Mouse (Mus musculus) ovary, postnatal 36 days (tissue): ENCODE results near the gene Smim12.

ENCODE experiments used
- DNase-seq: peaks from one replicate; pipeline ENCODE4 v3.0.0; 2022; ENCODE audit warnings: low spot score, mixed read lengths

The Smim12 gene

DNA sequence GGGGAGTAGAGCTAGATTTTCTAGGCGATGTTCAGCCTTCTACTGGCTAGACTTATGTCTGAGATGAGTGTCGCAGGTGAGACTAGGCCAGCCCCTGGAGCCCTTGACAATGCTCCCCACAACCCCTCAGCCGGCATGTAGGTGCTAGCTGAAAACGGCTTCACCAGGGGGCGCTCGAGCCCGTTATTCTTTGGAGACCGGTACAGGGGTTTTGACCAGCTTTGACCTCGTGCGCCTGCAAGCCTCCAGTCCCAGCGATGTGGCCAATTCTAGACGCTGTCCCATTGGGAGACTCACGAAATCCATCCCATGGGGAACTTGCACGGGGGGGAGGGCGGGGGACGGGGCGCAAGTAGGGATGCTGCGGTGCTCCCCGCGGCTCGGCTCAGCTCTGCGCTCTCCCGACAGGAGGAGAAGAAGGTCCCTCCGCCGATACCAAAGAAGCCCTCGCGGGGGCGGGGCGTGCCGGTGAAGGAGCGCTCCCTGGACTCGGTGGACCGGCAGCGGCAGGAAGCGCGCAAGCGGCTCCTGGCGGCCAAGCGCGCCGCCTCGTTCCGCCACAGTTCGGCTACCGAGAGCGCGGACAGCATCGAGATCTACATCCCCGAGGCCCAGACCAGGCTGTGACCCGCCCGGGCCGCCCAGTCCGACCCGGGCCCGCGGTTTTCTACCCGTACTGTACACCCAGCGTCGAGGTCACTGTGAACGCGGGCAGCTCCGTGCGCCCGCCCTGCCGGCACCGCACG, 7.7 kb upstream of the Smim12 start:
- DNase-seq, result peak; percentile 82

DNA sequence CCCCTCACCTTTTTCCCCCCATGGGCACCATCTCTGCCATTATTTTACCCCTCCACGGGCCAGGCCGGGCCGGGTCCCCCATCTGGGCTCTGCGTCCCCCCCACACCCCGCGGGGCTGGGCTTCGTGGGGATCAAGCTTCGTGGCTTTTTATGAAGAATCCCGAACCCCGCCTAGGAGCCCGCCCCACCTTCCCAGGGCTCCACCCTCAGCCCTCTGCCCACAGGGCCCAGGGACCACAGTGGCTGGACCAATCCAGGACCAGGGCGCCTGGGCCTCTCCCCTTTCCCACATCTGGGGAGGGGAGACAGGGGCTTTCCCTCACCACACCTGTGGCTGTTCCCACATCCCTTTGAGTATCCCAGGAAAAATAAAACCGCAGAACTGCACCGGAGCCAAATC, 7.0 kb upstream of the Smim12 start:
- DNase-seq, result no peak

DNA sequence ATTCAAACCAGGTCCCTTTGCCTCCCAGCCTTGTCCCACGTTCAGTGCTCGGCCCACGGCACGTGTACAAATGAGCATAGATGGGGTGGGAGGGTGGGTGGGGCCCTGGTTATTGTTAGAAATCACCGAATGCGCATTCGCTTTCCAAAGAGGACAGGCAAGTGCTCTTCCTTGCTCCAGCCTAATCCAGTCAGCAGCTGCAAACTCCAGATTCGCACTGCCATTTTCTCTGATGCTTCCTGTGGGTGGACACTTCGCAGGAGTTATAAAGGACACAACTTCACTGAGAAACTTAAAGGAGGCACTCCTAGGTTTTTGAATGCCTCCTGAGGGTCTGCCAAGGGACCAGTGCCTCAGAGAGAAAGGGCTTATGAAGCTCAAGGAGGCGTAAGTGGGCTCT, 6.3 kb upstream of the Smim12 start:
- no peak for DNase-seq

DNA sequence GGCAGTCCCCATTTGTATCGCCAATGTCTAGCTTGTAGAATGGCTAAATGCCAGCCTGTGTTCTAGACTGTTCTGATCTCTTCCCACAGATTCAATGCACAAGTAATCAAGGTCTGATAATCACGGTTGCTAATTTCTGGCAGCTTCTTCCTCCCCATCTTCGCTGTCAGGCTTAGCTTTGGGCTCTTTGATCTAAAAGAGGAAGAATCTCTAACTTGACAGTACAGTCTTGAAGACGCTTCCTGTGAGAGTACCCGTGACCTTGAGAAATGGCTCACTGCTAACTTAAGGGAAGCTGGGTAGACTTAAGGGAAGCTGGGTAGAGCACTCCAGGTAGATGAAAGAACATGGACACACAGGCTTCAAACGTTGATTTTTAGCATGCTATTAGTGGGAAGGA, 888 bp upstream of the Smim12 start:
- DNase-seq, result no peak

DNA sequence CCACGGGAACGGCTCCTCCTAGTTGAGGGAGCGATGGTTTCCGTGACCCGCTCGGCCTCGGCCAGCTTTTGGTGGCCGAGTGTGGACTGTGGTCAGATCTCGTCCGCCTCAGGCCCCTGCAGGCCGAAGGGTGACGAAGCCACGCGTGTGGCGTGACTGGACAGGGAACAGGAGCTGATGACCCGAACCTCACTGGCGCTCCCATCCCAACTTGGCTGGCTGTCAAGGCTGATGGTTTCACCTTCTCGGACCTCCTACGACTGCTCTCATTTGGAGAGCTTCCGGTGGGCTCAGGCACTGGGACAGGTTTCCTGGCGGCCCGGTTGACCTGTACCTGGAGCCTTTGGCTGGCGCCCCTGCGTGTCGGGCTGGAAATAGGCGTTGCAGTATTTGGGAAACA, 369 bp downstream of the Smim12 start:
- peak; percentile 16 for DNase-seq

DNA sequence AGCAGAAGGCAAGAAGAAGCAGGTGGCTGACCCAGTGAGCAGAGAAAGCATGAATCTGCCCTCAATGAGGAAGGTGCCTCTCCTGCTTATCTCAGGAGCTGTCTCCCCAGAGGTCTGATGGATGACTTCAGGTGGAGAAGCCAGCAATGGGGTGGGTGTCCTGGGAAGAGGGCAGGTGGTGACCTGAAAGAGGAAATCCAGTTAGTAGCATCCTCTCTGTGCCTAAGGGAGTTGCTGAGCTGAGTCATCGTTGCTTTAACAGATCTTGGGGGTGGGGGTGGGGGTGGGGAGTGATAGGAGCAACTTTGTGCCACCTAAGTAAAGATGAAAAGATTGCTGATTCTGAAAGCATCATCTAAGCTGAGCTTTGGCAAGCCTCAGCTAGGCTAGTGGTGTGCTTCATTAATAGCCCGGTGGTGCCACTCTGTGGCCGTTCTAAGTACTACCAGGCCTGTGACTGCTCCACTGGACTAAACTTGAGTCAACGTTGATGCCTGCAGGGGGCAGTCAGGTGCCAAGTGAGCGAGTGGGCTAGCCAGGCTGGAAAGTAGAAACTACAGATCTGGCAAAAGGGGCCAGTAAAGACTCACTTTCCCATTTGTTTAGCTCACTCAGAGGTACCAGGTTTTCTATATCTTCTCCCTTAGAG, 6.2 kb downstream of the Smim12 start:
- DNase-seq, result peak; percentile 90

DNA sequence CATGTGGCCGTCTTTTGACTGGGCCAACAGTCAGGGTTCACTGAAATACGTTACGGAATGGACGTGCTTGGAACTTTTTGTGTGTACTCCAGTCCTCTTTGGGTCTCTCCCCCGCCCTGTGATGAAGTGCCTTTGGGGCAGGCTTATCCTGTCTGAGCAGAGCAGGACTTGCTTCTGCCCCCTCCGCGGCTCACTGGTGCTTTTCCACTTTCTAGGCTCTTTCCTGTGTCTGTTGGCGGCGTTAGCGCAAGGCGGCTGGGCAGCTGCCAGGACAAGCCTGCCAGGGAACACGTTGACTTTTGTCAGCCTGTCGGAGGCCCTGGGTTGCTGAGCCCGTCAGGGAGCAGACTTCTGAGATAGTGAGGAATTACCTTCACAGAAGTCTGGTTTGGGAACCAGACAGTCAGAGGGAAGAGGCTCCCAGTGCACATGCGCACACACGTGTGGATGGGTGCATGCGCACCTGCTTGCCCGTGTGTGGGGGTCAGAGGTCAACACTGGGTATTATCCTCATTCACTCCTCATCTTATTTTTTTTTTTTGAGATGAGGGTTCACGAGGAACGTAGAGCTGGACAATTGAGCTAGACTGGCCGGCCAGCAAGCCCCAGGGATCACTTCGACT, 8.5 kb downstream of the Smim12 start:
- DNase-seq, result peak; percentile 70

DNA sequence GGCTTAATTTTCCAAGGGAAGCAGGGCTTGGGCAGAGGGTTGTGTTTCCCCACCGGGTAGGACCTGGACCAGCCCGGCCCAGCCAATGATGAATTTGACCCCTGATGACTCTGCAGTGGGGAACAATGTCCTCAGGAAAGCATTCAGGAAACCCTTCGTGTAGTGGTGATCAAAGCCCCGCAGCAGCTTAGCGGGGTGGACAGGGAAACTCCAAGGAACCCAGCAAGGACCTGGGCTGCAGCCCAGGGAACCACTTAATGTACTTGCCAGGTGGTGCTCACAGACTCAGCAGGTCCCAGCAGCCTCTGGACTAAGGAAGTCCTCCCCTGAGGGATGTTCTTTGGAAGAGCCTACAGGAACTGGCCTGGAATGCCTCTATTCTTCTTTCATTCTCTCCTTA, 13.2 kb downstream of the Smim12 start:
- no peak for DNase-seq

DNA sequence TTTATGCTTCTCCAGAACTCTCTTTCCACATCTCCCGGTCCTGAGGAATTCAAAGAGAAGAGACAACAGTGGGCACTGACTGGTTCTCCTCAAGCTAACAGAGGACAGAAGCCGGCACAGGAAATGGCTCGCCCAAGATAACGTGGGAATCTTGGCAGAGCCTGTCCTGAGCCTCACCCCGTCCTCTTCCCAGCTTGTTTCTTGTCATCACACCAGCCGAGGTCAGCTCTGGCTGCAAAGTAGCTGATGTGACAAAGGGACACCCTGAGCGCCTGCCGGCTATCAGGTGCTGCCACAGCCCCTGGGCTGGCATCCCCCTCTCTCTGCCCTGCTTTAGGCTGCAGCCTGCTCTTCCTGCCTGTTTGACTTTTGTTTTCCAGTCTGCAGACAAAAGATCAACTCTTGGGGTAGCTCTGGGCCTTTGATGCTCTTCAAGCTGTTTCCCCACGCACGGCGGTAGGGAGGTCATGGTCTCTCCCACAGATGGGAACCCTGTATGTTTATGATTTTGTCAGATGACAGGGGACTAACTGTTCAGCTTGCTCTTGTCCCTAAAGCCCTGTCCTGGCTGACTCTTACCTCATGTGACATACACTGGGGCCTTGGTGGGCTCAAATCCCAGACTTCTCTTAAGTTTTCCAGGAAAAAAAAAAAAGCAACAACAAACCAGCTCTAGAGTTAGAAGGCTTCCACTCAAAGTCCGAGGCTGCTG, 14.8 kb downstream of the Smim12 start:
- DNase-seq, result no peak

DNA sequence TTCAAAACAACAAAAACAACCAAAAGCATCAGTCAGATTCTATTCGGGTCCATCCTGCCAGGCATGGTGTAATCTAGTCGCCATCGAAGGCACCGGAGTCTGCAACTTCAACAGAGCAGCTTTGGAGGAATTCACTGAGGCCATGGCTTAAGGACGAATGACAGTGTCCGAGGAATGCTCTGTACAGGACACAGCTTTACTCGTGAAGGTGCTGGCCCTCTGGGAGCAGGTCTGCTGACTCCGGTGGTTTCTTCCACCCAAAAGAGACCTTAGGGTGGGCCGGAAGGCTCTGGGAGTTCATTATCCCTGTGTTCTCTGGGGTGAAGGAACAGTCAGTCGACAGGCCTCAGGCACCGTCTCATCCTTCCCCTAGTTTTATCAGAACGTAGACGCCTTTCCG, 18.0 kb downstream of the Smim12 start:
- DNase-seq, result no peak

DNA sequence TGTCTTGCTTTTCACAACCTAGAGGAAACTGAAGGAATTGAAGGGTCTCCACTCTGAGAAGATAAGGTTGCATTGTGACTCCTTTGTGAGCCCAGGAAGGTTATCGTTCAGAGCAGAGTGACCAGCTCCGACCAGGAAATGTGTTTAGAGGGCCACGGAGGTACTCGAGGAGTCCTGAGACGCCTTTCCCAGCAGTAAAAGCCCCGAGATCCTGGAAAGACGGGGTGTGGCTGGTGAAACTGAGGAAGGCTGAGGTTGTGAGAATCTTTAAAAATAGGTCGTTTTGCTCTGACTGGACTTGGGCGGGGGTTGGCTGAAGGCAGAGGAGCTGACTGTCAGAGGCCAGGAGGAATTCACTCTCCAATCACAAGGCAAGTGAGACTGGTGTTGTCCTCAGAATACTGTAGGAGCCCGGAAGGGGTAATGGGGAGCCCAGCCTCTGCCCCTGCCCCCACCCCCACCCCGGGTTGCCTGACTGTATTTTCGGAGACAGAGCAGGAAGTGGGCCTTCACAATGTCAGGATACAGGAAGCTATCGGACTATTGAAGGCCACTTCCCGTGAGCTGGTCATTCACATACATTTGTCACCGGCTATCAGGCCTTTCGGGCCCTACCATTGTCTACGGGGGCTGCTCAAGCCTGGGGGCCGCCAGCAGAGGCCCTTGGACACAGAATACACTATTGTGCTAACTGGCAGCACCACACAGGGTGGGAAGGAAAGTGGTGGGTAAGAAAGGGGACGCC, 20.0 kb downstream of the Smim12 start:
- no peak for DNase-seq

DNA sequence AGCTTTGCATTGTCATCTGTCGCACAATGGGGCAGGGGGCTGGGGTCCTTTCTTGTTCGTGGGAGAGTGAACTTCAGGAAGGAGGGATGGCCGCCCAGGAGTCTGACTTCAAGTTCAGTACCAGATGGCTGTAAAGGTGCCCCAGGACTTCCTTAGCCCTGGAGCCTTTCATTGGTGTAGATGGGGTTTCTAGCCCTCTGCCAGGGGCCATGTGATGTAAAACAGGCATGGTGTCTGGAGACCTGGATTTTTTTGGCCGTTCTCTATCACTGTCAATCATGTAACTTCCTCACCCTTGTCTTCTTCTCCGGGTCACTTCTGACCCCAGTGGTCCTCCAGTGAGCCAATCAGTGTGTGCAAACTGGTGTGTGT, 20.6 kb downstream of the Smim12 start:
- no peak for DNase-seq

DNA sequence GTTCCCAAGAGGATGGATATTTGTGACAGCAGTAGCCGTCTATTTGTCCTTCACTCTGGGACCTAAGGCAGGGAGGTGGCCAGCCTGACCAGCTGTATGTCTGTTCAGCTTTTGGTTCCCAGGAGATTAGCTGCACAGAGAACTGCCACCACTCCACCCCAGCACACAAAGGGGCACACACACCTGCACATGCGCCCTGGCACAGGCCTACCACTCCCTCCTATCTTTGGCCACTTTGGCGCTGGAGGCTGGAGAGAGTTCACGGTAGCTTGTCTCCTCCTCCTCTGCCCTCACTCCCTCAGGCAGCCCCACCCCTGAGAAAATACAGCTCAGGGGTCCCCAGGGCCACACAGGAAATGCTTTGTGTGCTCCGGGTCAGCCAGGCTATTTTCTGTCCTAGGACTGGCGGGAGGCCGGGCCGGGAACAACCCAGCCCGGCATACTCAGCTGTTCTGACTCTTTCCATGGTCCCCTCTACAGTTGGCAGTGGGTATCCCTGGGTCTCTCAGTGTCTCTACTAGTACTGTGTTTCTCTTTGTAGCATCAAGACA, 34.9 kb downstream of the Smim12 start:
- DNase-seq, result no peak

DNA sequence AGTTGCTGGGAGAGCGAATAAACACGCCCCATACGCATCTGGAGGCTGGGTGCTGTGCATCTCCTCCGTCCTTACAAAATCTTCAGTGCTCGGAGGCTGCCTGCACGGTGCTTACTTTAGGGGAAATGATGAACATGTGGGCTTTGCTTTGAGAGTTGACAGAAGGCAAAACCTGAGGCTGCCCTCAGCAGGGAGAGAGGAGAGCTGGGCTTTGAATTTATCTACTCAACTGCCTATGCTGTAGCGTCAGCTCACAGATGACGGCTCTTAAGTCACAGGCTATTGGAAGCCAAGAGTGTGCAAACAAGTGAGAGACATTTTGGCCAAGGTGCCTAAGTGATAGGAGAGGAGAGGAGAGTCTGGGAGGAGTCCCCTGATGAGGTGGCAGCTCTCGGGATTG, 35.7 kb downstream of the Smim12 start:
- DNase-seq, result no peak

DNA sequence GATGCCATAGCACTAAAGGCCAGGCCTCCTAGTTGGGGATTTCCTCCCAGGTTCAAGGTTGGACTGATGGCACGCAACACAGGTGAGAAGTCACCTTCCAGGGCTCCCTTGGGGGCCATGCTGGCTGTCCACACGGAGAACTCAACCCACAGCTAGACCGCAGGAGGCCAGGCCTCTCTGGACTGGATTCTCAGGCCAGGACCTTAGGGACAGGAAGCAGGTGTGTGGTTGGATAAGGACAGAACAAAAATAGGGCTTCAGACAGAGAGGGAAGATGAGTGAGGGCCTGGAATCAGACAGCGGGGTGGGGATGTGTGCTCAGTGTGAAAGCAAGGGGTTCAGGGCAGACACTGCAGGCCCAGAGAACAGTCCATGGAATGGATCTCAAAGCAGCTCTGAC, 43.3 kb downstream of the Smim12 start:
- DNase-seq, result no peak

DNA sequence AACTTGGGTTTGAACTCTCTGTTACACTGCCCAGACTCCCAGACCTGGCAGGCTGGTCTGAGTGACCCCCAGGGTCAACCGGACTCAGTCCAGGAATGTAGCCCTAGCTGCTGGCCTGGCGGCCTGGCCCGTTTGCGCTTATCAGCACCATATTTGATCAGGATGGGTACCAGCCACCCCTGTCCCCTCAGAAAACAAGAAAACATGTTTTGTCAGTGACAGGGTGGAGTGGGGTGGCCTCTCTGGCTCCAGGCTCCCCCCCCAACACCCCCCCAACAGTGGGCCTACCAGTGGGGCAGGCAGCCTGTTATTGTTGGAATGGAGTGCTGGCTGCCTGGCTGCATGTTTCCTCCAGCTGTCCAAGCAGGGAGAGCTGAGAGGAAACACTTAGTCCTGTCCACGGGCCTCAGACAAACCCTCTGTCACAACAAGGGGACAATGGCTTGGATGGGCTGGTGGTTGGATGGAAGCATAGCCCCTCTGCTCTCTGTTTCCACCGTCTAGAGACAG, 45.5 kb downstream of the Smim12 start:
- no peak for DNase-seq

DNA sequence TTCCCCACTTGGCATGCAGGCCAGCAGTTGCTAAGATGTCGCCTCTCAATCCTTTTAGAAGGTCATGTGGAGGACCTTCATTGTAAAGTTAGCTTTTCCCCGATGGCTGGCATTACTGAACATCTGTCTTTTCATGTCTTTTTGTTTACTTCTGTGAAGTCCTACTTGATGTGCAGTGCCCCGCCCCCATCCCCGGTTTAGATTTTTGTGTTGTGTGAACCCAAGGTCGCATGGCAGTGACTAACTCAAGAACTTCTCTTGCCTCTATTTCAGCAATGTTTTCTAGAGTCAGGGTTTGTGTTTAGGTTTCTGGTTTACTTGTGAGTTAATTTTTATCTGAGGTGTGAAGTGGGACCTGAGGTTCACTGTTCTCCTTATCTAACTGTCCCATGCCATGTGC, 49.0 kb downstream of the Smim12 start:
- DNase-seq, result no peak
